Mouse (Mus musculus) olfactory bulb, adult 2 months (tissue): Measurements from ENCODE around the gene Tprn. TPM values are rescaled to one million over a fixed set of nuclear protein-coding genes. Genes with fewer than 3 reads are reported as not detected.

Experiments used
- H3K27ac ChIP-seq: fragments of 200-500 bp; 2 replicates; pipeline ENCODE4 v1.5.1; 2012; ENCODE audit warnings: low read depth, low read length; ENCODE audit not compliant: insufficient read depth
- H3K4me1 ChIP-seq: fragments of 200-500 bp; 2 replicates; pipeline ENCODE4 v1.6.1; 2012; ENCODE audit warnings: low read length; ENCODE audit not compliant: control insufficient read depth, insufficient read depth
- H3K4me3 ChIP-seq: fragments of 200-500 bp; 2 replicates; pipeline ENCODE4 v1.5.1; 2012; ENCODE audit warnings: mild to moderate bottlenecking, low read depth, low read length, moderate library complexity; ENCODE audit not compliant: insufficient read depth
- CTCF ChIP-seq: fragments of 200-500 bp; IDR thresholded peaks from 2 replicates; pipeline ENCODE4 v1.5.1; 2012; ENCODE audit warnings: low read depth, mild to moderate bottlenecking, low read length, moderate library complexity; ENCODE audit not compliant: insufficient read depth
- POLR2A ChIP-seq: fragments of 200-500 bp; IDR thresholded peaks from 2 replicates; pipeline ENCODE4 v1.6.1; 2012; ENCODE audit warnings: mild to moderate bottlenecking, low read depth, low read length, moderate library complexity; ENCODE audit not compliant: insufficient read depth
- WGBS: fragments of 180-500 bp; shearing (Covaris S2); methylation state at CpG from one replicate; pipeline ENCODE4 v1.1.7; 2018; 5-methylcytosine and 5-hydroxymethylcytosine counted together
- polyA plus RNA-seq: library from polyadenylated mRNA; stranded (reverse); fragments of >200 nt; gene quantifications from 2 replicates; pipeline ENCODE4 v1.2.4, GENCODE M21; 2012; ENCODE audit warnings: low replicate concordance; ENCODE audit not compliant: missing spikeins, insufficient read depth, insufficient read length

Tprn gene
- polyA plus RNA-seq, 1 experiment = not detected

DNA sequence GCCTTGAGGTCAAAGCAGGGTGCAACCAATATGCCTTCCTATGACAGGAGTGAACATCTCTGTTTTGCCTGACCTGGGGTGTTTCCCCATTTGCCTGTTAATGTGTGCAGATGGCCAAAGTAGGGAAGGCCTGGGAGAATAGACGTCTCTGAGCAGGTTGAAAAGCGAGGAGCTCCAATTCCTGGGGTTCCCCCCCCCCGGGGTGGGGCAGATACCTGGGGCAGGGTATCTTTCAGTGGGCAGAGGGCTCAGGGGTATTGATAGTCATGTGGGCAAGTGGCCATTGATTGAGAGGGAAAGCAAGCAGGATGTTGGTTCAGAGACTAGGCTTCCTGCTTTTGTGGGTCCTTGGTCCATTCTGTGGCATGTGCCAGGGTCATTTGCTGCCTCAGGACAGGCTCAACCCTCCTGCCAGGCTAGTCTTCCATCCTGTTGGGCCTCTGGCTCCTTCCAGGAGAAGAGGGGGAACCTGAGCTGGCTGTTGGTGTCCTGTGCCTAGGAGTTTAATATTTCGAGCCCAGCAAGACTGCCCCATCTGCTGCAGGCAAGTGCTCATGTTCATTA, 5.4 kb downstream of the Tprn start:
- Histone ChIP-seq H3K27ac (no peak overlapping the region), H3K4me3 (no peak overlapping the region)
- 75% methylated on average over 4 of the region's 4 CpGs for WGBS

DNA sequence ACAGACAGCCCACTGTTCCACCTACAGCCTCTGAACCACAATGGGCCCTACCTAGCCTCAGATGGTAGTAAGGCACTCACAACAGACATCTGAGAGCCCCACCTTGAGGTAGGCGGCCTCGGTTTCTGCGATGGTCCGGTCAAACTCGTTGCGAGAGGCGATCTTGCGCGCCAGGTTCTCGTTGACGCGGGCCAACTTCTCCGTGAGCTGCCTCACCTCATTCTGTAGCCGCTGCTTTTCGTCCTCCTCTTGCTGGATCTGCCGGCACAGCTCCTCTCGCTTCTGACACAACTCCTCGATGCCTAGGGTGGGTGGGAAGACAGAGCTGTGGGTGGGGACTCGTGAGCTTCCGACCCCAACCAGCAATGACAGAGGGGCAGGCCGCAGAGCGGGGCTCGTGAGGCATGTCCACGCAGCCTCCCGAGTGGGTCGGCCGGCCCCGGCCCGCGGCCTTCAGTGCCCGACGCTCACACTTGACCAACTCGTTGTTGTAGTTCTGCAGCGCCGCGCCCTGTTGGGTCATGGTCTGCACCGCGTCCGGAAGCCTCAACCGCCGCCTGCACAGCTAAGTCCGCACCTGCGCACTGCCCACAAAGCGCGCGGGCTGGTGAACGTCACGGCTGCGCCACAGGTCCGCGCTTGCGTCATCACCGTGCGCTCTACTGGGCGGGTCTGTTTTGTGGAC, 9.6 kb downstream of the Tprn start, which contains the start of the genes Ssna1 and Anapc2:
Gene Ssna1 (minus strand): TSS at position 612 of the 685 bp plus-strand sequence.
Gene Anapc2 (plus strand): TSS at position 652 of the 685 bp plus-strand sequence.
- under 1% methylated on average over 55 of the region's 55 CpGs for WGBS
- peak within 1 kb of the TSS; percentile 53 for H3K4me3 ChIP-seq
- peaks cover 21% of the 10 kb centered on the region for H3K4me1 ChIP-seq
- H3K27ac ChIP-seq = no peak within 1 kb of the TSS
- peak; percentile 79 for TF ChIP-seq POLR2A
- no peak for TF ChIP-seq CTCF

More for the DNA sequence above, 5.4 kb downstream of the Tprn start:
- H3K4me1 ChIP-seq = peaks cover 41% of the 10 kb centered on the region
- TF ChIP-seq POLR2A = no peak
- TF ChIP-seq CTCF = no peak

DNA sequence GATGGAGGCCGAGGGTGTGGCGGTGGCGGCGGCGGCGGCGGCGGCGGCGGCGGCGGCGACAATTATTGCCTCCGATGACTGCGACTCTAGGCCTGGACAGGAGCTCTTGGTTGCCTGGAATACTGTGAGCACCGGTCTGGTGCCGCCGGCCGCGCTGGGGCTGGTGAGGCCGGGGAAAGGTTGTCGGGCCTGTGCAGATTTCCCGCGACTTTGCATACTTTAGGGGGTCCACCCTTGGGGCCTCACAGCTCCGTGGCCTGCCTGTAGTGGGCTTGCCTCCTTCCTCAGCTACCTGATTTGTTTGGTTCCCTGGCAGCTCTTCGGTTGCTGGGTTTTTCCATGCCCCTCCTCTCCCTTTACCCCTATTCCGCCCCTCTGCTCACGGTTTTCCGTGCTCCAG, 10.1 kb downstream of the Tprn start:
- Histone ChIP-seq H3K4me3 (peak overlapping the region; percentile 53), H3K27ac (no peak overlapping the region), H3K4me1 (peaks cover 18% of the 10 kb centered on the region)
- WGBS = under 1% methylated on average over 29 of the region's 29 CpGs
- no peak; the same call in 1 of the 2 replicates for TF ChIP-seq POLR2A
- TF ChIP-seq CTCF = 0 out of 2 replicates have a peak, but pooled peaks have one; percentile 4

DNA sequence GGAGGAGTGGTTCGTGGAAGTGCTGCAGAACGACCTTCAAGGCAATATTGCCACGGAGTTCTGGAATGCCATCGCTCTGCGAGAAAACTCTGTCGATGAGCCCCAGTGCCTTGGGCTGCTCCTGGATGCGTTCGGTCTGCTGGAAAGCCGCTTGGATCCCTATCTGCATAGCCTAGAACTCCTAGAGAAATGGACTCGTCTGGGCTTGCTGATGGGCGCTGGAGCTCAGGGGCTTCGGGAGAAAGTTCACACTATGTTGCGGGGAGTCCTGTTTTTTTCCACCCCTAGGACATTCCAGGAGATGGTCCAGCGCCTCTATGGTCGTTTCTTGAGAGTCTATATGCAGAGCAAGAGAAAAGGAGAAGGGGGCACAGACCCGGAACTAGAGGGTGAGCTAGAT, 10.6 kb downstream of the Tprn start:
- H3K27ac ChIP-seq = no peak overlapping the region
- TF ChIP-seq CTCF (no peak), POLR2A (no peak)
- WGBS = 34% methylated on average over 16 of the region's 16 CpGs

DNA sequence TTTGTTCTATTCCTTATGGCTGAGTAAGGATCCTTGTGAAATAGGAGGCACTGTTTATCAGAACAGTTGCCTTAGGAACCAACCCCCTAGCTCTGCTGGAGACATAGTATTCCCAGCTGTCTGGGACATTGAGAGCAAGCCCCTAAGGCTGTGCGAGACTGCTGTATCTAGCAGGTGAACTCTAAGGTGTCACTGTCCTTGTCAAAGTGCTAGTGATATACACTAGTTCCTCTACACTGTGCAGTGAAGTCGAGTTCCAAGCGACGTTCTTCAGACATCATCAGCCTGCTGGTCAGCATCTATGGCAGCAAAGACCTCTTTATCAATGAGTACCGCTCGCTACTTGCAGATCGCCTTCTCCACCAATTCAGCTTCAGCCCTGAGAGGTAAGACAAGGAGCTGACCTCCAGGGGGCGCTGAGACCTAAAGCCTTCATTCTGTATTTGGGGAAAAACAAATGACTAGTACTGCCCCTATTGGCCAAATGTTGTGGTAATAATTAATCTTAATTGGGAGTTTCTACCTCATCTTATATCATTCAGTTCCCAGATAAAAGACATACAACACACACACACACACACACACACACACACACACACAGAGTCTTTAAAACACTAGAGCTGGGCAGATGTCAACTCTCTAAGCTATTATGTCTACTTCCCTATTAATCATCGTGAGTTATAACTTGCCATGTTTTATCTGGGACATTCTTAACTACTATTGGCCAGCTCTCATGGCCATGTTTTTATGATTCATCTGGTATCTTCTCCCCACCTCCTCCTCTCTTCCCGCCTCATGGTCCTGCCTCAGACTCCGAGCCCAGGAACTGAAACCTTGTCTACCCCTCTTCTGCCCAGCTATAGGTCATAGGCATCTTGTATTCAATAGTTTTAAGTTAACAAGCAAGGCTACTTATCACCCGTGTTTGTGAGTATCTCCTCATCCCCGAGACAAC, 16.8 kb downstream of the Tprn start:
- TF ChIP-seq CTCF (0 out of 2 replicates have a peak, but pooled peaks have one; percentile 20), POLR2A (no peak)
- WGBS = 55% methylated on average over 13 of the region's 13 CpGs
- no peak overlapping the region for H3K4me3 ChIP-seq

More for the DNA sequence above, 10.6 kb downstream of the Tprn start:
- H3K4me1 ChIP-seq = peaks cover 18% of the 10 kb centered on the region
- H3K4me3 ChIP-seq = peak overlapping the region; percentile 53

DNA sequence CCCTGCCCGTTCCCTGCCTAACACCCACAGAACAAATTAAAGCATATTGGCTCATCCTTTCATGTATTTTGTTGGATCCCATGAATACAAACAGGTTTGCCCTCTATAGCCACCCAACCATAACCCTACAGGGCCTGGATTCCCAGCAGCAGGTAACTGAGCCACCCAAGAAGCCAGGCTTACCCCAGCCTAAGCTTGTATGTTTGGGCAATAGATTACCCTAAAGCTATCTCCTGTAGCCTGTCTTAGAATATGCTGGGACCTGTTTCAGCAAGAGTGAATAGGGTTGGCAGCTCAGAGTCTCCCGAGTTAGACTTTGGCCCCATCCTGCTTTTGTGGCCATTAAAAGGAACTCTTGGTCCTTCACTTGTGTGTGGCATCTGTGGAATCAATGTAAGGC, 23.1 kb downstream of the Tprn start:
- no peak overlapping the region for H3K27ac ChIP-seq
- H3K4me1 ChIP-seq = peaks cover 32% of the 10 kb centered on the region
- H3K4me3 ChIP-seq = no peak overlapping the region
- WGBS = 76% methylated on average over 2 of the region's 2 CpGs
- TF ChIP-seq POLR2A (no peak), CTCF (no peak)

More for the DNA sequence above, 16.8 kb downstream of the Tprn start:
- no peak overlapping the region for H3K27ac ChIP-seq
- H3K4me1 ChIP-seq = no peaks in the 10 kb centered on the region

DNA sequence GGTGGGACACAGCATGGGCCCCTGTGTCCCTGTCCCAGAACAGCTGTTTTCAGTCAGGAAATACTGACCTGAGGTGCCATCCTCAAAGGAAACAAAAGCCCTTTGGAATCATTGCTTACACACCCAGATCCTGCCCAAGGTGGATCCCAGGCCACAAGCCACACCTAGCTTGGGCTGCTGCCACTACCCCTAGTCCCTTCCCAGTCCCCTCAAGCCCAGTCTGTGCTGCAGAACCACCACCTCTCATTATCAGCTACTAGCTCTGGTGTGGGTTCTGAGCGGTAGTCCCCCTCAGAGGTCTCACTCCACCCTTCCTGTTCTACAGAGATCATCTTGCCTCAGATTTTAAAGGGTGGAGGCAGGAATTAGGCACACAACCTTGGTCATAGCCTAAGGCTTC, 23.9 kb downstream of the Tprn start:
- WGBS = 76% methylated on average over 1 of the region's 1 CpGs
- TF ChIP-seq CTCF (no peak), POLR2A (no peak)
- Histone ChIP-seq H3K4me1 (peaks cover 40% of the 10 kb centered on the region), H3K27ac (no peak overlapping the region), H3K4me3 (no peak overlapping the region)

DNA sequence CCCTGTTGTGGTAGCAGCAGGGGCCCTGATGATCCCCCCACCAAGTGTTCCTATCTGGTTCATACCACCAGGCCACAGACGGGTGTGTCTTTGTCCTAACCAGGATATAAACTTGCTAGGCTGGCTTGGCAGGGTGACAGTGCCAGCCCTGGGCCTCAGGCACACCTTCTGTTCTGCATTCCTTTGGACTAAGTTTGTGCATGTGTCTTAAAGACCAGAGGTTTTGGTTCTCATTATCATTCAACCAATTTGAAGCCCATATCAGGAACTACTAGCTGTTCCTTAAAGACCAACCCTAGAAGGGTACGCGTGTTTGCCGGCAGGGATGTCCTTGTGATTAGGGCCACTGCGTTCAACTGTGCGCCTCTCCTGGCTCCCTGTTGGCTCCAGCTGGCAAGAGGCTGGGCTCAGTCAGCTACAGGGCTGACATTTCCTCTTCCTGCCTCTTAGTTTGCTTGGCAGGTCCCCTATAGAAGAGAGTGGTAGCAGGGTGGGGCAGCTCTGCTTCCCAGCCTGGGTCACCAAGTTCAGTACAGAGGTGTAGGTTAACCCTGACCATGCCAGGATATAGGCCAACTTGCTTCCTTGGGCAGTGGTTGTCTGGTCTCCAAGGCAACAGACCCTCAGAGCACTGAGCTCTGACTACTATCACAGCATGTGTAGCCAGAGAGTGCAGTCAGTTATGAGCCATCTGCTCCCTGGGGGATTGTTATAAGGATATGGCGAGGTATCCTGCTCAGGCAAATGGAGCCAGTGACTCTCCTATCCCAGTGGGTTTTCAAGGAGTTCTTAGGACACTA, 24.6 kb downstream of the Tprn start:
- peaks cover 47% of the 10 kb centered on the region for H3K4me1 ChIP-seq
- 33% methylated on average over 7 of the region's 7 CpGs for WGBS
- no peak overlapping the region for H3K27ac ChIP-seq

More for the DNA sequence above, 24.6 kb downstream of the Tprn start:
- TF ChIP-seq POLR2A (no peak), CTCF (no peak)
- no peak overlapping the region for H3K4me3 ChIP-seq
